Mouse (Mus musculus) embryo, embryonic 9.5 days (tissue): ENCODE data around the gene Tagln2.

Experiments
- DNase-seq: peaks from one replicate; pipeline ENCODE4 v3.0.0-alpha.2; 2017; ENCODE audit errors: extremely low spot score

The Tagln2 gene

GRCm38 (mm10) chr1:172481111-172481510 is 18.7 kb upstream of the Tagln2 start:
- DNase-seq, result no peak

- DNase-seq, result peak; percentile 95
These were observed 18.1 kb upstream of the Tagln2 start, which contains the start of gene Igsf9 for GRCm38 (mm10) chr1:172481540-172482280. Gene Igsf9 (plus strand): TSS chr1:172481788.

- no peak for DNase-seq
These were observed 17.1 kb upstream of the Tagln2 start for GRCm38 (mm10) chr1:172482518-172483360.

- DNase-seq, result no peak
These were observed 16.5 kb upstream of the Tagln2 start for GRCm38 (mm10) chr1:172483361-172483660.

GRCm38 (mm10) chr1:172484236-172484635 is 15.6 kb upstream of the Tagln2 start:
- no peak for DNase-seq

GRCm38 (mm10) chr1:172484671-172485070 is 15.2 kb upstream of the Tagln2 start:
- no peak for DNase-seq

GRCm38 (mm10) chr1:172485821-172486220 is 14.0 kb upstream of the Tagln2 start:
- DNase-seq, result no peak

- DNase-seq, result peak; percentile 62
These were observed 13.6 kb upstream of the Tagln2 start for GRCm38 (mm10) chr1:172486236-172486635.

- DNase-seq, result no peak
These were observed 13.2 kb upstream of the Tagln2 start for GRCm38 (mm10) chr1:172486651-172487050.

- DNase-seq, result no peak
These were observed 12.0 kb upstream of the Tagln2 start for GRCm38 (mm10) chr1:172487859-172488258.

GRCm38 (mm10) chr1:172488831-172489230 is 11.0 kb upstream of the Tagln2 start:
- no peak for DNase-seq

GRCm38 (mm10) chr1:172489585-172490250 is 10.1 kb upstream of the Tagln2 start:
- DNase-seq, result no peak

- DNase-seq, result peak; percentile 89
These were observed 9.6 kb upstream of the Tagln2 start for GRCm38 (mm10) chr1:172490261-172490661.

- no peak for DNase-seq
These were observed 7.8 kb upstream of the Tagln2 start for GRCm38 (mm10) chr1:172492047-172492446.

- no peak for DNase-seq
These were observed 6.3 kb upstream of the Tagln2 start for GRCm38 (mm10) chr1:172493516-172493915.

- no peak for DNase-seq
These were observed 3.8 kb upstream of the Tagln2 start for GRCm38 (mm10) chr1:172496030-172496429.

GRCm38 (mm10) chr1:172497428-172497827 is 2.4 kb upstream of the Tagln2 start:
- no peak for DNase-seq

GRCm38 (mm10) chr1:172500451-172501370 is 864 bp downstream of the Tagln2 start:
- DNase-seq, result peak; percentile 74

GRCm38 (mm10) chr1:172501371-172502144 is 1.7 kb downstream of the Tagln2 start:
- peak; percentile 48 for DNase-seq
